Mouse (Mus musculus) heart, adult 2 months (tissue): ENCODE results near the gene Dmrt3. TPM values are rescaled to one million over a fixed set of nuclear protein-coding genes. Genes with fewer than 3 reads are reported as not detected.

Source experiments
- DNase-seq, 2 experiments: peaks; one replicate each; pipeline ENCODE4 v3.0.0; 2021
- H3K27ac ChIP-seq: fragments of 200-600 bp; 2 replicates; pipeline ENCODE4 v1.8.1; 2022
- H3K27me3 ChIP-seq: fragments of 200-500 bp; 2 replicates; pipeline ENCODE4 v1.6.1; 2012; ENCODE audit warnings: mild to moderate bottlenecking, low read length, inconsistent platforms, mixed read lengths; ENCODE audit not compliant: control insufficient read depth, insufficient read depth
- H3K36me3 ChIP-seq: fragments of 200-500 bp; 2 replicates; pipeline ENCODE4 v1.6.1; 2012; ENCODE audit warnings: low read length, inconsistent platforms; ENCODE audit not compliant: control insufficient read depth, insufficient read depth
- H3K4me1 ChIP-seq: fragments of 200-500 bp; 2 replicates; pipeline ENCODE4 v1.6.1; 2011; ENCODE audit warnings: low read length; ENCODE audit not compliant: control insufficient read depth, insufficient read depth
- H3K4me3 ChIP-seq: fragments of 200-600 bp; 2 replicates; pipeline ENCODE4 v1.8.1; 2022
- H3K79me2 ChIP-seq: fragments of 200-500 bp; replicated peaks from 2 replicates; pipeline ENCODE4 v1.6.1; 2012; ENCODE audit warnings: mild to moderate bottlenecking, inconsistent platforms, low read length, moderate library complexity, mixed read lengths; ENCODE audit not compliant: control insufficient read depth, insufficient read depth
- H3K9ac ChIP-seq: fragments of 200-500 bp; 2 replicates; pipeline ENCODE4 v1.6.1; 2012; ENCODE audit warnings: low read depth, mild to moderate bottlenecking, control low read depth, inconsistent platforms, low read length, mixed read lengths
- CTCF ChIP-seq: fragments of 200-600 bp; IDR thresholded peaks from 2 replicates; pipeline ENCODE4 v1.8.1; 2022; ENCODE audit warnings: antibody characterized with exemption, mild to moderate bottlenecking, moderate library complexity
- EP300 ChIP-seq: fragments of 200-500 bp; IDR thresholded peaks from 2 replicates; pipeline ENCODE4 v1.6.1; 2011; ENCODE audit warnings: low read depth, low read length, control low read depth; ENCODE audit not compliant: insufficient read depth
- POLR2A ChIP-seq: fragments of 200-500 bp; IDR thresholded peaks from 2 replicates; pipeline ENCODE4 v1.6.1; 2011; ENCODE audit warnings: mild to moderate bottlenecking, low read depth, low read length, control low read depth; ENCODE audit not compliant: insufficient read depth
- WGBS: fragments of 180-500 bp; shearing (Covaris S2); methylation state at CpG from one replicate; pipeline ENCODE4 v1.1.7; 2018; 5-methylcytosine and 5-hydroxymethylcytosine counted together
- intact Hi-C: fragments of 180-260 bp; cut with DNase I; formaldehyde crosslinking; loops from one replicate; pipeline ENCODE4 v1.15.1; 2025
- polyA plus RNA-seq: library from polyadenylated mRNA; depleted of rRNA; stranded (reverse); fragments of >200 nt; gene quantifications from 2 replicates; pipeline ENCODE4 v1.2.3, GENCODE M21; 2012
- total RNA-seq, 2 experiments: library from RNA; stranded (reverse); gene quantifications; 2 replicates each; pipeline ENCODE4 v1.2.3; 2021

Gene Dmrt3
- total and polyA plus RNA-seq, 3 experiments, result 0.37 TPM; not detected in 2

DNA sequence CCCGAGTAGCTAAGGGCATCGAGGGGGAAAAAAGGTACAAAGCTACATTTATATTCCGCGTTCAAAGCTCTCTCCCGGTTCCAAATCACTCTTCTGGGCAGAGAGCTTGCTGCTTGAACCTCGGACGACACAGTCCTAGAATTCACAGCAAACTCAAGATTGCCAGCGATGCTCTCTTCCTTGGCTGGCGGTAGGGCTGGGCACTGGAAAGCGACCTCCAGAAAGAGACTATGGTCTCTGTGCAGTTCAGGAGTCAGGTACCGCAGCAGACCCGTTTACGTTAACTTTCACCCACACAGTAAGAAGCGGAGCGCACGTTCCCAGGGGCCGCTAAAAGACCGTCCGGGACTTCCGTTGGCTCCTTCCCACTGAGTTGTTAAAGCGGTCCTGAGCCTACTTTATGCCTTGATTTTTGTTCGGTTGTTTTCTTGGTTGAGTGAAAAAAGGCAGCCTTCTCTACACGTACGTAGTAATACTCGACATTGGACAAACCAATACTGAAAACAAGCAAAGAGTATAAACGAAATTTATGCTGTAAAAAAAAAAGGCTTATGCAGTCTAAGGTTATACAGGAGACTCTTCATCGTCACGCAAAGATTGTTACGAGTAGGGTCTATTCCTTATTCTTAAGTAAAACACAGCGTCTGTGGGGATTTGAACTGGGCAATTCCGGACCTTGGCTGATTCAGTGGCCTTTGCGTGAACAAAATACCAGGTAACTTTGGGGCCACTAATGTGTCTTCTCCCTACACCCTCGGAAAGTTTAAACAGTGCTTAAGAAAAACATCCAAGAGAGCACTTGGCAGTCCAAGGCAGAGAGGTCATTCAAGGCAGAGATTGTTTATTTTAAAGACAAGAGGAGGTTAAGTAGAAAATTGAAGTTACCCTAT lies 895 bp upstream of the Dmrt3 start:
- no peaks in the 10 kb centered on the region for H3K36me3 ChIP-seq
- H3K4me1 ChIP-seq, result no peaks in the 10 kb centered on the region
- H3K4me3 ChIP-seq, result no peak overlapping the region
- H3K27me3 ChIP-seq, result peaks cover 52% of the 10 kb centered on the region
- WGBS, result 6% methylated on average over 33 of the region's 33 CpGs
- no peaks in the 10 kb centered on the region for H3K79me2 ChIP-seq
- no peak overlapping the region for H3K27ac ChIP-seq
- intact Hi-C loops, result loop anchor here (5.0 kb wide), 1 partner anchor 63 kb away; the partner anchor contains the start of gene Dmrt2
- no peak overlapping the region for H3K9ac ChIP-seq
- TF ChIP-seq CTCF, result no peak
- TF ChIP-seq EP300, result no peak
- no peak for TF ChIP-seq POLR2A
- DNase-seq, result peak in 1 of 2 experiments; percentile 16

DNA sequence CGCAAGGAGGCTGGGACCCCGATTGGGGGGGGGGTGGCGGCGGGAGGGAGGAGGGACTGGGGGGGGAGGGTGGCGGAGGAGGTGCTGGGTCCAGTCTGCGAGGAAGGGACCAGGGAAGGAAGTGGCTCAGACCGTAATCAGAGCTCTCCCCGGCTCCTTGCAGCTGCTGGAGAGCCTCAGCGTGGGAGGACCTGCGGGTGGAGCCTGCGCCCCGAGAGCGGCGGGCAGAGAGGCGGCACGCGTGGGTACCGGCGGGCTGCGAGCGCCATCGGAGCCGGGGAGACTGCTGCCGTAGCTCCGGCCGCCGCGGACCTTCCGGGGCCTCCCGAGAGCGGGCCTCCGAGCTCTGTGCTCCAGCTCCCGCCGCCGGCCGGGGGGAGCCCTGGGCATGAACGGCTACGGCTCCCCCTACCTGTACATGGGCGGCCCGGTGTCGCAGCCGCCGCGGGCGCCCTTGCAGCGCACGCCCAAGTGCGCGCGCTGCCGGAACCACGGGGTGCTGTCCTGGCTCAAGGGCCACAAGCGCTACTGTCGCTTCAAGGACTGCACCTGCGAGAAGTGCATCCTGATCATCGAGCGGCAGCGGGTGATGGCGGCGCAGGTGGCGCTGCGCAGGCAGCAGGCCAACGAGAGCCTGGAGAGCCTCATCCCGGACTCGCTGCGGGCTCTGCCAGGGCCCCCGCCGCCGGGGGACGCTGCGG lies 460 bp downstream of the Dmrt3 start:
- WGBS, result under 1% methylated on average over 62 of the region's 71 CpGs
- no peak overlapping the region for H3K9ac ChIP-seq
- TF ChIP-seq CTCF, result no peak
- TF ChIP-seq POLR2A, result no peak
- TF ChIP-seq EP300, result no peak
- H3K27ac ChIP-seq, result no peak overlapping the region
- DNase-seq, result peak in 1 of 2 experiments; percentile 19
- H3K27me3 ChIP-seq, result peaks cover 46% of the 10 kb centered on the region
- intact Hi-C loops, result no loop called here
- no peaks in the 10 kb centered on the region for H3K36me3 ChIP-seq
- H3K4me1 ChIP-seq, result no peaks in the 10 kb centered on the region
- H3K4me3 ChIP-seq, result peak overlapping the region; percentile 34
- H3K79me2 ChIP-seq, result no peaks in the 10 kb centered on the region

GRCm38 (mm10) chr19:25611116-25611515 lies 1.0 kb downstream of the Dmrt3 start:
- intact Hi-C loops, result no loop called here
- H3K4me1 ChIP-seq, result no peaks in the 10 kb centered on the region
- no peak overlapping the region; the same call in 1 of the 2 replicates for H3K9ac ChIP-seq
- no peak overlapping the region for H3K4me3 ChIP-seq
- WGBS, result 1% methylated on average over 42 of the region's 42 CpGs
- no peaks in the 10 kb centered on the region for H3K79me2 ChIP-seq
- DNase-seq, result no peak
- TF ChIP-seq CTCF (no peak), EP300 (no peak), POLR2A (no peak)
- peaks cover 44% of the 10 kb centered on the region for H3K27me3 ChIP-seq
- no peak overlapping the region for H3K27ac ChIP-seq
- no peaks in the 10 kb centered on the region for H3K36me3 ChIP-seq

DNA sequence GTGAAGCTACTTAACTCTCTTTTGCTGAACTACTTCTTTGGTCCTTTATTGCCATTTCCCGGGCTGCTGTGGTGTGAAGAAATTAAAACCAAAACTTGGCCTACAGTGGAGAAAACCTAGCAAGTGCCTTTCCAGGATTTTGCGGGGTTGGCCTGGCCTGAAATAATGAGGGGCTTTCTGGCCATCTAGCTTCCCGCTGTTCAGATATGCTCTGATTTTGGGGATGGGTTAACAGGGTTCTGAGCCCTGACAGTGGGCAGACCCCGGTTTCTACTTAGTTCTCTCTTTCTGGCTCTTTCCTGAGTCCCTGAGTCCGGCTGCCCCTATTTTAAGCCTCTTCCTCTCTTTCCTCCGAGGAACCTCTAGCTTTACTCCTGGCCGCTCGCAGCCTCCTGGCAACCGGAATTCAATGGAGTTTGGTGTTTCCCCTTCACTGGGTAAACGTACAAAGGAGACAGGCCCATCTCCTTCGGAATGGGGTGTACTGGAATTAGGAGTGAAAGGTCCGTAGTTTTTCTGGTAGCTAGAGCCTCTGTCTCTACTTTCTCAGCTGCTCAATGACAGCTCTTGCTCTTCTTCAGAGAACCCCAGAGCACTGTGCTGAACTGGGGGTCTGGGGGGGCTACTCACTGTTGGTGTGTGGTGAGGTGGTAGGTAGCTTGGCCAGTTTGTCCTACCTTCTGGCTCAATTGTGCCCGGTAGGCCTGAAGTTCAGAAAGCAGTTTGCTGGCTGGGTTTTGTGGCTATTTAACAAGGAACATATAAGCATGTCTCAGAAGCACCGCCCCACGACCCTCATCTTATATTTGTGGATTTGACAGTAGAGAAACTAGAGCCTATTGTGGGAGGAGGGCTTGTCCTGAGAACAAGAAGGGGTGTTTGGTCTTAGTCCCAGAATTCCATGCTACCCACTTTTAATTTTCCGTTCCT lies 2.0 kb downstream of the Dmrt3 start:
- Histone ChIP-seq H3K27ac (no peak overlapping the region), H3K36me3 (no peaks in the 10 kb centered on the region), H3K4me3 (no peak overlapping the region), H3K4me1 (no peaks in the 10 kb centered on the region), H3K79me2 (no peaks in the 10 kb centered on the region), H3K27me3 (peaks cover 41% of the 10 kb centered on the region), H3K9ac (no peak overlapping the region)
- TF ChIP-seq POLR2A (no peak), EP300 (no peak), CTCF (no peak)
- intact Hi-C loops, result no loop called here
- WGBS, result 20% methylated on average over 16 of the region's 16 CpGs
- no peak for DNase-seq

GRCm38 (mm10) chr19:25612806-25613295 lies 2.8 kb downstream of the Dmrt3 start:
- no peak overlapping the region for H3K4me3 ChIP-seq
- H3K9ac ChIP-seq, result no peak overlapping the region
- TF ChIP-seq EP300 (no peak), POLR2A (no peak), CTCF (no peak)
- H3K27ac ChIP-seq, result no peak overlapping the region
- intact Hi-C loops, result no loop called here
- 21% methylated on average over 6 of the region's 6 CpGs for WGBS
- H3K4me1 ChIP-seq, result no peaks in the 10 kb centered on the region
- no peaks in the 10 kb centered on the region for H3K36me3 ChIP-seq
- no peak for DNase-seq
- H3K79me2 ChIP-seq, result no peaks in the 10 kb centered on the region
- H3K27me3 ChIP-seq, result peaks cover 38% of the 10 kb centered on the region
